Mouse (Mus musculus) neural tube, embryonic 15.5 days (tissue): Measurements from ENCODE around the gene Map2k4. TPM values are rescaled to one million over a fixed set of nuclear protein-coding genes. Genes with fewer than 3 reads are reported as not detected.

ENCODE experiments used
- ATAC-seq: fragments of 200-750 bp; cut with Nextera tagmentation; 2 replicates; pipeline ENCODE4 v1.8.0; 2017; ENCODE audit warnings: mild to moderate bottlenecking, moderate TSS enrichment, moderate library complexity; ENCODE audit not compliant: low FRiP score
- H3K27ac ChIP-seq: fragments of 300-500 bp; sonication (generic); replicated peaks from 2 replicates; pipeline ENCODE4 v1.5.1; 2015; ENCODE audit warnings: mild to moderate bottlenecking, inconsistent platforms
- H3K27me3 ChIP-seq: fragments of 300-500 bp; sonication (generic); replicated peaks from 2 replicates; pipeline ENCODE4 v1.6.1; 2015; ENCODE audit warnings: inconsistent platforms
- H3K36me3 ChIP-seq: fragments of 300-500 bp; sonication (generic); 2 replicates; pipeline ENCODE4 v1.6.1; 2015; ENCODE audit warnings: inconsistent platforms
- H3K4me1 ChIP-seq: fragments of 300-500 bp; sonication (generic); 2 replicates; pipeline ENCODE4 v1.6.1; 2015; ENCODE audit warnings: inconsistent platforms
- H3K4me2 ChIP-seq: fragments of 300-500 bp; sonication (generic); 2 replicates; pipeline ENCODE4 v1.6.1; 2015; ENCODE audit warnings: inconsistent platforms, mild to moderate bottlenecking, moderate library complexity
- H3K4me3 ChIP-seq: fragments of 300-500 bp; sonication (generic); replicated peaks from 2 replicates; pipeline ENCODE4 v1.5.1; 2015; ENCODE audit warnings: mild to moderate bottlenecking, inconsistent platforms
- H3K9ac ChIP-seq: fragments of 300-500 bp; sonication (generic); replicated peaks from 2 replicates; pipeline ENCODE4 v1.6.1; 2015; ENCODE audit warnings: mild to moderate bottlenecking, inconsistent platforms
- H3K9me3 ChIP-seq: fragments of 300-500 bp; sonication (generic); replicated peaks from 2 replicates; pipeline ENCODE4 v1.6.1; 2016; ENCODE audit warnings: inconsistent platforms
- WGBS: fragments of 180-500 bp; shearing (Covaris S2); methylation state at CpG from one replicate; pipeline ENCODE4 v1.1.7; 2015; ENCODE audit warnings: mixed read lengths; 5-methylcytosine and 5-hydroxymethylcytosine counted together
- polyA plus RNA-seq: library from polyadenylated mRNA; unstranded; fragments of >200 nt; fragmentation: Nextera tagmentation; extraction: Ambion mirVana; gene quantifications from 2 replicates; pipeline ENCODE4 v1.2.1, GENCODE M21; 2015

Map2k4 gene
- 109 TPM in 2 replicates for polyA plus RNA-seq

DNA sequence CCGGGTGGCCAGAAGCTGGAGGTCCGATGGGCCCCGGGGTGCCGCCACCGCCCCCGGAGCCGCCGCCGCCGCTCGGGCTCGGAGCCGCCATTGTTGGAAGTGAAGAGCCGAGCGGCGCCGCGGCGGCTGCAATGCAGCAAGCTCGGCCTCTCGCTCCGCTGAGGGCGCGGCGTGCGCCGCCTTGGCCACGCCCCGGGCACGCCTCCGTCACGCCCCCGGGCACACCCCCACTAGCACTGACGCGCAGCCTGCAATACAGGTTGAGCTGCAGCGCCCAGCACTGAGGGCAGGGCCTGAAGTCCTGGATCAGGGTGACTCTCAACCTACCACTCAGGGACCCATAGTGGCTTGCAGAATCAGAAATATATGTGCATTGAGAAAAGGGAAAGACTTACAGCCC is at the start of gene Map2k4:
Gene Map2k4 (minus strand): TSS at position 144 of the 400 bp plus-strand sequence.
- Histone ChIP-seq H3K4me1 (peaks cover 26% of the 10 kb centered on the region), H3K4me2 (peak within 1 kb of the TSS; percentile 67), H3K27ac (peak within 1 kb of the TSS; percentile 91), H3K9ac (peak within 1 kb of the TSS; percentile 95), H3K27me3 (no peaks in the 10 kb centered on the region), H3K36me3 (no peaks in the 10 kb centered on the region), H3K9me3 (no peaks in the 10 kb centered on the region), H3K4me3 (peak within 1 kb of the TSS; percentile 88)
- ATAC-seq: peak; percentile 99
- under 1% methylated on average over 36 of the region's 36 CpGs for WGBS

GRCm38 (mm10) chr11:65824556-65824955 is 36.5 kb upstream of the Map2k4 start:
- no peaks in the 10 kb centered on the region for H3K27me3 ChIP-seq
- peaks cover 3% of the 10 kb centered on the region; the same call in 1 of the 2 replicates for H3K4me1 ChIP-seq
- H3K36me3 ChIP-seq: peaks cover 43% of the 10 kb centered on the region
- H3K9me3 ChIP-seq: no peaks in the 10 kb centered on the region
- no peak overlapping the region for H3K9ac ChIP-seq
- no peak overlapping the region for H3K4me3 ChIP-seq
- H3K4me2 ChIP-seq: no peak overlapping the region
- 86% methylated on average over 3 of the region's 3 CpGs for WGBS
- H3K27ac ChIP-seq: no peak overlapping the region
- ATAC-seq: no peak

DNA sequence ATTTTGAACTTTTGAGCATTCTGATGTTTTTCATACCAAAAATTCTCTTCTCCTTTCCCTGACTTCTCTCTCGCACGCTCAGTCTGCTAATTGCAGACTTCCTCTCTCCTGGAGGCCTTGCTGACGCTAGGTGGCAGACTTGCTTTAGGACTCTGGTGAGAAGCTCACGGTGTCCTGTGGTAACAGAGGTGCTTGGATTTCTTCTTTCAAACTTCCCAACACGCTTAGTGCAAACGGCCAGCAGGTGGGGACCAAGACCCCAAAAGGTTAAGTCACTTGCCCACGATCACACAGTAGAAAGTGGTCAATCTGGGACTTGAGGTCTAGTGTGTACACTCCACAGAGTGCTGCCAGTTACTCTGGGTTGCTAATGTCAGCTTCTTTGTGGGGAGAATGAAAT is 32.8 kb upstream of the Map2k4 start:
- Histone ChIP-seq H3K9me3 (no peaks in the 10 kb centered on the region), H3K4me3 (no peak overlapping the region), H3K27ac (no peak overlapping the region), H3K4me1 (peaks cover 3% of the 10 kb centered on the region; the same call in 1 of the 2 replicates), H3K9ac (no peak overlapping the region), H3K4me2 (no peak overlapping the region), H3K36me3 (peaks cover 35% of the 10 kb centered on the region), H3K27me3 (no peaks in the 10 kb centered on the region)
- ATAC-seq: peak; percentile 89
- WGBS: 11% methylated on average over 7 of the region's 7 CpGs

DNA sequence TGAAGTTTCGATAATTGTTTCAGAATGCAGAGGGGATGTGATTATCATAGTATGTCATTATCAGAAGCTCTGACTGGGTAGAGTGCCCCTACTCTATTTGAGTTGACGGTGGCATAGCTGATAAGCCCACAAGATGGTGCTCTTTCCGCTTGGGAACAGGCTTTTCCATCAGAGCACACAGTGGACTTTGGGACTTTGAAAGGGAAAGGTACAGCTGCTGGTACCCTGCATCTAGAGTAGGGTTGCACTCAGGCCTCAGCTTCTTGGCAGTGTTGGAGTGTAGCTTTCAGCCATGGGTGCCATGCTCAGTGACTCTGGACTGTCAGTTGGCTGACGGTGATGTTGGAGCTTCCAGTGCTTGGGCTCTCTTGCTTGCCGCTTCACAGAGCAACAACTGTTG is 32.2 kb upstream of the Map2k4 start:
- Histone ChIP-seq H3K4me3 (no peak overlapping the region), H3K27me3 (no peaks in the 10 kb centered on the region), H3K4me2 (no peak overlapping the region), H3K9ac (no peak overlapping the region), H3K36me3 (peaks cover 41% of the 10 kb centered on the region), H3K27ac (no peak overlapping the region), H3K9me3 (no peaks in the 10 kb centered on the region), H3K4me1 (peaks cover 3% of the 10 kb centered on the region; the same call in 1 of the 2 replicates)
- peak; percentile 74; the same call in 1 of the 2 replicates for ATAC-seq
- WGBS: 73% methylated on average over 5 of the region's 5 CpGs

- no peak overlapping the region for H3K4me2 ChIP-seq
- H3K27ac ChIP-seq: no peak overlapping the region
- peaks cover 42% of the 10 kb centered on the region for H3K36me3 ChIP-seq
- no peaks in the 10 kb centered on the region for H3K9me3 ChIP-seq
- no peak overlapping the region for H3K9ac ChIP-seq
- ATAC-seq: no peak
- no peak overlapping the region for H3K4me3 ChIP-seq
- H3K27me3 ChIP-seq: no peaks in the 10 kb centered on the region
- WGBS: 77% methylated on average over 1 of the region's 1 CpGs
- peaks cover 3% of the 10 kb centered on the region; the same call in 1 of the 2 replicates for H3K4me1 ChIP-seq
These were observed 30.1 kb upstream of the Map2k4 start for GRCm38 (mm10) chr11:65818193-65818592.

- H3K27me3 ChIP-seq: no peaks in the 10 kb centered on the region
- H3K4me3 ChIP-seq: no peak overlapping the region
- 58% methylated on average over 6 of the region's 6 CpGs for WGBS
- no peak overlapping the region for H3K4me2 ChIP-seq
- H3K27ac ChIP-seq: no peak overlapping the region
- H3K4me1 ChIP-seq: peaks cover 11% of the 10 kb centered on the region
- no peak overlapping the region for H3K9ac ChIP-seq
- ATAC-seq: no peak
- H3K36me3 ChIP-seq: peaks cover 27% of the 10 kb centered on the region
- H3K9me3 ChIP-seq: no peaks in the 10 kb centered on the region
These were observed 28.1 kb upstream of the Map2k4 start for GRCm38 (mm10) chr11:65816237-65816636.

GRCm38 (mm10) chr11:65814381-65814780 is 26.3 kb upstream of the Map2k4 start:
- Histone ChIP-seq H3K4me2 (no peak overlapping the region), H3K4me1 (peaks cover 11% of the 10 kb centered on the region), H3K9ac (no peak overlapping the region), H3K27ac (no peak overlapping the region), H3K36me3 (peaks cover 27% of the 10 kb centered on the region), H3K9me3 (no peaks in the 10 kb centered on the region), H3K27me3 (no peaks in the 10 kb centered on the region), H3K4me3 (no peak overlapping the region)
- WGBS: 80% methylated on average over 9 of the region's 9 CpGs
- no peak for ATAC-seq

- Histone ChIP-seq H3K9ac (no peak overlapping the region), H3K4me2 (no peak overlapping the region; the same call in 1 of the 2 replicates), H3K27me3 (no peaks in the 10 kb centered on the region), H3K36me3 (peaks cover 23% of the 10 kb centered on the region), H3K9me3 (no peaks in the 10 kb centered on the region), H3K4me1 (peaks cover 27% of the 10 kb centered on the region), H3K4me3 (no peak overlapping the region), H3K27ac (no peak overlapping the region)
- 36% methylated on average over 5 of the region's 5 CpGs for WGBS
- no peak for ATAC-seq
These were observed 24.0 kb upstream of the Map2k4 start for GRCm38 (mm10) chr11:65812088-65812487.

DNA sequence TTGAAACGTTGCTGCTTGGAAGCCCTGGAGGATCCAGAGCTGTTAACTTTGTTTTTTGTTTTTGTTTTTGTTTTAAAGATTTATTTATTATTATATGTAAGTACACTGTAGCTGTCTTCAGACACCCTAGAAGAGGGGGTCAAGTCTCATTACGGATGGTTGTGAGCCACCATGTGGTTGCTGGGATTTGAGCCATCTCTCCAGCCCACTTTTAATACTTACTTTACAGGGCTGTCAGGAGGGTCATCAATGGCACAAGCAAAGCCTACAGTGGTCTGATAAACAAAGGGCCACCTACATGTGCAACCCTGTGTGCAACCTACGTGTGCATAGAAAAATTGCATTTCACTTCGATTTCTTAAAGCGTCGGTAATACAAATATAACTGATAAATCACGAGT is 19.5 kb upstream of the Map2k4 start:
- ATAC-seq: peak; percentile 33; the same call in 1 of the 2 replicates
- peak overlapping the region; percentile 91 for H3K4me2 ChIP-seq
- H3K27me3 ChIP-seq: no peaks in the 10 kb centered on the region
- peak overlapping the region; percentile 71 for H3K4me3 ChIP-seq
- peak overlapping the region; percentile 65 for H3K9ac ChIP-seq
- no peaks in the 10 kb centered on the region for H3K9me3 ChIP-seq
- WGBS: 46% methylated on average over 7 of the region's 7 CpGs
- H3K27ac ChIP-seq: peak overlapping the region; percentile 82
- H3K4me1 ChIP-seq: peaks cover 31% of the 10 kb centered on the region
- no peaks in the 10 kb centered on the region for H3K36me3 ChIP-seq

DNA sequence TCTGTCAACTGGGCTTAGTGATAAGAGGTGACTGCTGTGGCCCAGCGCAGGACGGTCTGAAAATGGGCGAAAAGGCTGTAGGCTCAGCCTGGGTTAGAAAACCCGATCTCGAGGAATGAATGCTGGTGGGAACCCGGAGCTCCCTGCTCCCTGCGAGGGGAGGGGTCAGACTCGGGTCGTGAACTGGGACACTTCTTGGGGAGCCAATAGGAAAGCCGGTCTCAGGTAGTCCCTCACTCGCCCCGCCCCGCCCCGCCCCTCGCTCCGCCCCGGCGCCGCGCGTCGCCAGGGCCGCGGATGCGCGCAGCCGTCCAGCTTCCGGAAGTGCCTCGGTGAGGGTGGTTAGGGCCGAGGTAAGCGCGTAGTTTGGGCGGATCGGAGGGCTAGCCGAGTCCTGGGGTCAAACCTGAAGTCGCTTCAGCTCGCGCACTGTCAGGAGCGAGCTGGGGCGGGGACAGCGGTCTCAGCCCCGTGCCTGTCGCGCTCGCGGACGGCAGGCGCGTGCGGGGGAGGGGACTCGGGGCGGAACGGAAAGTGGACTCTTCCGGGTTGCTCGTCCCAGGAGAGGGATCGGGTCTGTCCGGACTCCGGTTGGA is 18.9 kb upstream of the Map2k4 start, which contains the start of gene Zkscan6:
Gene Zkscan6 (plus strand): TSS at position 267 of the 596 bp plus-strand sequence.
- peaks cover 25% of the 10 kb centered on the region for H3K4me1 ChIP-seq
- H3K4me2 ChIP-seq: peak within 1 kb of the TSS; percentile 91
- peak within 1 kb of the TSS; percentile 71 for H3K4me3 ChIP-seq
- H3K9me3 ChIP-seq: no peaks in the 10 kb centered on the region
- peak; percentile 97 for ATAC-seq
- peak within 1 kb of the TSS; percentile 82 for H3K27ac ChIP-seq
- H3K36me3 ChIP-seq: no peaks in the 10 kb centered on the region
- H3K9ac ChIP-seq: peak within 1 kb of the TSS; percentile 65
- under 1% methylated on average over 57 of the region's 58 CpGs for WGBS
- H3K27me3 ChIP-seq: no peaks in the 10 kb centered on the region

- ATAC-seq: peak; percentile 58
- Histone ChIP-seq H3K4me3 (peak overlapping the region; percentile 71), H3K27me3 (no peaks in the 10 kb centered on the region), H3K9me3 (no peaks in the 10 kb centered on the region), H3K9ac (peak overlapping the region; percentile 50), H3K4me2 (peak overlapping the region; percentile 91), H3K27ac (peak overlapping the region; percentile 82), H3K36me3 (no peaks in the 10 kb centered on the region), H3K4me1 (peaks cover 24% of the 10 kb centered on the region)
- 3% methylated on average over 20 of the region's 20 CpGs for WGBS
These were observed 18.3 kb upstream of the Map2k4 start for GRCm38 (mm10) chr11:65806321-65806904.

DNA sequence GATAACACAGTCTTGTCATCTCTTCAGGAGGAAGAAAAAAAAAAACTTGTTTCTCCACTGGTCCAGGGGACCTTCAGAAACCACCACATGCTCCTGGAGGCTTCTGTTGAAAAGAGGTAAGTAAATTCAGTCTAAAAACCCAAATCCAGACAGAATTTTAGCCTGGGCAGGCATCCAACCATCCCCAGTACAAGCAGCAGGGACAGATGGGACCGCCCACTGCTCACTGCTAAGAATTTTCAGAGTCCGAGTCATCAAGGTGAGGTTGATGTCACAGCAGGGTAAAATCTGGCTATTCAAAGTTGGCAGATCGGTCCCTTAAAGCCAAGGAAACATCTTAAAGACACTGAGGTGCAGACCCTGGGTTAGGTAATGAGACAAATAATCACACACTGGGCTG is 13.8 kb upstream of the Map2k4 start:
- Histone ChIP-seq H3K36me3 (no peaks in the 10 kb centered on the region), H3K4me2 (no peak overlapping the region), H3K27ac (no peak overlapping the region), H3K4me3 (no peak overlapping the region), H3K27me3 (no peaks in the 10 kb centered on the region), H3K9ac (no peak overlapping the region), H3K4me1 (peaks cover 5% of the 10 kb centered on the region), H3K9me3 (no peaks in the 10 kb centered on the region)
- 74% methylated on average over 3 of the region's 3 CpGs for WGBS
- ATAC-seq: no peak
